ENCODE assay signal across 7 mouse cellular contexts in genomic region chr17:10531024-10531423, GRCm38 (mm10).
DNase-seq lines count a peak whose midpoint lies in the region; ATAC-seq lines count a peak whose summit lies in the region.

No protein-coding gene starts in this region.

- no peak for ATAC-seq in kidney, embryonic 14.5 days (ENCODE audit: low FRiP score, low TSS enrichment)

- no peaks in the 10 kb centered on the region for H3K36me3 ChIP-seq in kidney, embryonic 14.5 days (ENCODE audit: control insufficient read depth, insufficient read depth, low read length)

- H3K9me3 ChIP-seq in kidney, embryonic 14.5 days (ENCODE audit: control insufficient read depth, low read length) = no peaks in the 10 kb centered on the region

- no peaks in the 10 kb centered on the region for H3K4me1 ChIP-seq in kidney, embryonic 14.5 days (ENCODE audit: control insufficient read depth, insufficient read depth, low read length)

- H3K4me2 ChIP-seq in kidney, embryonic 14.5 days (replicated peaks; ENCODE audit: low read depth, low read length) = no peak overlapping the region

- H3K9ac ChIP-seq in kidney, embryonic 14.5 days (ENCODE audit: low read depth, low read length) = no peak overlapping the region

- no peak overlapping the region for H3K4me3 ChIP-seq in kidney, embryonic 14.5 days (ENCODE audit: low read length)

- peak; percentile 7 for DNase-seq in kidney, adult 11 months
- DNase-seq in ES-CJ7 (ENCODE audit: low read depth, low spot score) = peak; percentile 77
- peak; percentile 87 for DNase-seq in ZHBTc4 (ENCODE audit: low read depth, low spot score)
- peak; percentile 29 for DNase-seq in kidney, postnatal 14 days
- DNase-seq in right cerebral cortex, postnatal 14 days = peak; percentile 40
- no peak for DNase-seq in Muller cell, postnatal 12 days (ENCODE audit: inconsistent ontology term)

- H3K27me3 ChIP-seq in kidney, embryonic 14.5 days (ENCODE audit: control insufficient read depth, insufficient read depth, low read length) = no peaks in the 10 kb centered on the region

- no peak overlapping the region for H3K27ac ChIP-seq in kidney, embryonic 14.5 days (ENCODE audit: low read depth, low read length)

- 37% methylated on average over 8 of the region's 8 CpGs for WGBS in kidney, embryonic 14.5 days
